Mouse (Mus musculus) urinary bladder, postnatal 14 days (tissue): ENCODE data around the gene Dynlt1f.
A peak's percentile ranks its signal among the peaks of the same experiment; 100 is the strongest.
"Not testable (repeated sequence)": the region's sequence is repeated elsewhere in the genome, so short reads cannot be mapped to it uniquely, and the experiment has no call there.

Experiments used
- DNase-seq: peaks from one replicate; pipeline ENCODE4 v3.0.0; 2021; ENCODE audit warnings: low spot score

Gene Dynlt1f

DNA sequence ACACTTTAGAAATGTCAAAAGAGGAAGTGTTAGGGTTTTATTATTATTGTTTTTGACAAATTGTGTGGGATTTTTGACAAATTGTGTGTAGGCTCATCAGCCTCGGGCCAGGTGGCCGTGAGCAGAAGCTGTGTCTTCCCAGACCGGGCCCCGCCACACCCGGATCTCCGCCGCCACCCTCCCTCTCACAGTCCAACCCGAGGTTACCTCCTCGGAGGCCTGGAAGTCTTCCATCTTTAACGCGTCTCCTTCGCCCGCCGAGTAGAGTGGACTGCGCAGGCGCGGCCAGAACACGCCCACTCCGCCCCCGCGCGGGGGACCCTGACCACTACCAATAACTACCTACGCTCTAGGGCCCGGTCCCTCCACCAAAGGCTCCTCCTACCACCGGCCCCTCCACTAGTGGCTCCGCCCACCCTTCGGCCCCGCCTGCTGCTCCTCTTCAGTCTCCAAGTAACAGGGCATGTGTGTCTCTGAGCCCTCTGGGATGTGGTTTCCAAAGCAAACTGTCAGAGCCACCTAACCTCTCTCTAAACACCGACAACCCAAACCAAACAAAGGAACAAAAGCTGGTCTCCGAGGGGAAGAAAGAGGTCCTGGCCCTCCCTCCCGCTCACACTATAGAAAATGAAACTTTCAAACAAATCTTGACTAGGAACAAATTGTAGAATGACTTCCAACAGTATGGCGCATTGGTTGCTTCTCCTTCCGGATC is at the start of gene Dynlt1f:
Gene Dynlt1f, minus strand, starts transcription at position 334 of the 715 bp plus-strand sequence.
- peak; percentile 63 for DNase-seq

DNA sequence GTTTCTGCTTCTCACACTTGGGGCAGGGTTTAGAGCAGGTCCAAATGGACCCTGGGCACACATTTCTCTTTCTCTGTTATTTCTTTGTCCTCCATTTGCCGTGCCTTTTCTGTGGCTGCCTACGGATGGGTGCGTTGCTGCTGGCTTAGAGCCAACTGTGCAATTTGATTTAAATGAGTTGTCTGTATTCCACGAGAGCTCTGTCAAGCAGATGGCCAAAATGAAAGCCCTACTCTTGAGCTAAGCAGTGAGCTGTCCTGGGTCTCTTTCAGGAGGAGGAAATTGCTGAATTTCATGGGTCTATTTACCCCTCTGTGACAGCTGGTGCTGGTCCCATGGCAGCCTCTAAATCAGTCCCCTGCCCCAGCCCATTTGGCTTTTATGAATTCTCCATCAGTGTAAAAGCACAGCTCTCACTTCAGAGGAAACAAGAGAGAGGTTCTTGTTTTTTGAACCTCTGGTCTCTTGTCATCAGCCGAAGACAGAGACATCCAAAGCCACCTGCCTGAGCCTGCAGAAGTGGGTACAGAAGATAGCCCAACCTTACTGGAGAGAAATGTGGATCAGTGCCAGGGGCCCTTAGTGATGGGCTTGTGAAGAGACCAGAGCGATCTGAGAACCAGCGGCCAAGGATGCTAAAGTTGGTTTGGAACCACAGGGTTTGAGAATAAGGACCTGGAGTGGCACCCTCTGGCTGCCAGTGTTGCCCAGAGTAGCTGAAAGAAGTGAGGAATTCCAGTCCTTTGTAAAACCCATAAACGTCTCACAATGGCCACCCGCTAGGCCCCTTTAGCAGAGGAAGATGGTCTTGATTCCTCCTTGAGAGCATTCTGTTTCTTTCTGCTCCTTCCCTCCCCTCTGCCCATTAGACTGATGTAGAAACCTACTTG is 47.9 kb upstream of the Dynlt1f start:
- DNase-seq: not testable (repeated sequence)

GRCm38 (mm10) chr17:6702625-6703221 is 47.0 kb upstream of the Dynlt1f start:
- DNase-seq: not testable (repeated sequence)

DNA sequence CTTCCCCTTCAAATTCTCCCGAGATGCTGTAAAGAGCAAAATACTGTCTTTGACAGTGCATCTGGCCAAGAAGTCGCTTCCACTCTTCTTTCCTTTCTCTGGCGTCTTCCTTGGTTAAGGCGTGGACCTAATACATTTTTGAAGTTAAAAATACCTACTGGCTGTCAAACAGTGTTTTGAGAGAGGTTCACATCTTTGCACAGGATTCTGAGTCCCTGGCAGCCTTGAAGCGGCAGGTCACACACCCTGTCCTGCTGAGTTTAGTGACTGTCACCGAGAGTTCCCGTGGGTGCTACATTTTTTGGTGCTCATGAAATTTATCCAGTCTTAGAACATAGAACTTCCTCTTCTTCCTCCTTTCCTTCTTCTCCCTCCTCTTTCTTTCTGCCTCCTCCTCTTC is 44.4 kb upstream of the Dynlt1f start:
- not testable (repeated sequence) for DNase-seq

GRCm38 (mm10) chr17:6699502-6699901 is 43.8 kb upstream of the Dynlt1f start:
- not testable (repeated sequence) for DNase-seq

- peak; percentile 58 for DNase-seq
Measured at GRCm38 (mm10) chr17:6697224-6697775, 41.6 kb upstream of the Dynlt1f start.

DNA sequence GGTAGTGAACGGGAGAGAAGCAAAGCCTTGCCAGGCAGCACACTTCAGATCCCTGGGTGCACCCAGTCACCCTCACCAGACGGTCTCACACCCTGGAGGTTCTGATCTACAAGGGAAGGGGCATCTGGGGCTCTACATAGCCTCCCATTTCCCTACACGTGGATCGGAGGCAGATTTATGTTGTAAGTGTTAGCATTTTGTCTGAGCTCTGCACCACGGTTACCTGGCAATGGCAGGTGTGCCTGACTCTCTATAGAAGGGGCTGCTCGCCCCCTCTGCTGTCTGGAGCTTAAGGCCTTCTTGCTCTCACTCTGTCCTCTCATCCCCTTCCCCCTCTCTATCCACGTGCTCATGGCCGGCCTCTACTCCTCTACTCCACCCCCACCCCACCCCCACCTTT is 40.8 kb upstream of the Dynlt1f start:
- DNase-seq: not testable (repeated sequence)

DNA sequence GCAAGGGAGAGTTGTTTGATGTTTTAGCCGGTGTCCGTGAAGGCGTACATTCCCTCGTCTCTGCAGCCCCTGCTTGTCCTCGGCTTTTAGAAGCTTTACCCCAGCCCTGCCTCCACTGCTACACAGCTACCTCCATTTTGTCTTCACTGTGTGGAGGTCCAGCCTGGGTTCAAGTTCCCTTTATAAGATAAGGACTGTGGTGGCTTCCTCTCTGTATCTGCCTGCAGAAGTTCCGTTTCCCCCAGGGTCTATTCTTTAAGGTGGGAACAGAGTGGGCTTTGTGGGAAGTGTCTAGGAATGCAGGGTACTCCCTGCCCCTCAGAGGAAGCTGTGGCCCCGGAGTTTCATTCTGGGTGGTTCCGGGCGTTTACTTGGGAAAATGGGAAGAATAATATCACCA is 40.0 kb upstream of the Dynlt1f start:
- not testable (repeated sequence) for DNase-seq

DNA sequence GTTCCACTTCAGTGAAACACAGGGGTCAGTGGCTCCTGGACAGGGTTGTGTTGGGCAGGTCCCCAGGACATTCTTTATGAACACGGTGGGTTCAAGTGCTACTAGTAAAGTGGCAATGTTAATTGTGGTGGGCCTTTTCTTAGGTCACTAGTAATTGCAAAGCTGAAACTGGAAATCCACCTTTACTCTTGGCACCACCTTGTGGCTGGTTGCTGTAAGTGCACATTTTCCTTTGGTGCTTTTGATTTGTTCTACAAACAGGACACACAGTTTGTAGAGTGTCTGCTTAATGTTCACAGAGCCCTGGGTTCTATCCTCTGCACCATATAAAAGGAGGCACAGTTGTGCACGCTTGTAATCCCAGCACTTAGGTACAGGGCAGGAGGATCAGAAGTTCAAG is 35.9 kb upstream of the Dynlt1f start:
- DNase-seq: peak; percentile 92

GRCm38 (mm10) chr17:6689344-6689743 is 33.6 kb upstream of the Dynlt1f start:
- not testable (repeated sequence) for DNase-seq

GRCm38 (mm10) chr17:6686299-6686971 is 30.7 kb upstream of the Dynlt1f start:
- DNase-seq: not testable (repeated sequence)

GRCm38 (mm10) chr17:6685288-6685818 is 29.7 kb upstream of the Dynlt1f start:
- DNase-seq: peak; percentile 11

DNA sequence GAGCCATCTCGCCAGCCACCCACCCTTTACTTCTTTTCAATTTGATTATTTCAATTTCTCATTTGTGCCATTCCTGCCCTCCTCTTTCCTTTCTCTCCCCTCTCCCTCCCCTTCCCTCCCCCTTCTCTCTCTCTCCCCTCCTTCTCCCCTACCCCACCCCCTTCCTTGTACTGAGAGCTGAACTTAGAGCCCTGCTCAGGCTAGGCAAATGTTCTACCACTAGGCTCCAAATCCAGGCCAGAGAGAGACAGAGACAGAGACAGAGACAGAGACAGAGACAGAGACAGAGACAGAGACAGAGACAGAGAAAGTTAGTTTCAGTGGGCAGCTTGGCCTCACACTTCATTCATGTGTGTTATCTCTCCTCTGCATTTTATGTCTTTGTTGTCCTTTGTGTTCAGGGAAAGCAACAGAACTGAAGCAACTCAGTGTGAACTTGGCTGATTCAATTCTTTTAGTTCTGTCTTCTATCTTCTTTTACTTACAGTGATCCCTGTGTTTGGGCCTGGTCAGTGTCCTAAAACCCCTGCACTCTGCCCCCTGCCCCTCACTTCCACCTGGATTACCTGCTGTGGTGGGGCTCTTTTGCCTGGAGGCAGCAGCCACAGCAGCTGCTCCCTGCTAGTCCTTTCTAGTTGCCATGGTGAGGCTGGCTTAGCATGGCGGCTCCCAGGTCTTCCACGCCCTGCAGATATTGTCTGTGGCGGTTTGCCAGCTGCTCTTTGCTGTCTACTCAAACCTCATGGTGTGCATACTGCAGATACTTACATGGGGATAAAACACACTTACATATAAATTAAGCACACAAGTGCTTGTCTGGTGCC is 29.0 kb upstream of the Dynlt1f start:
- not testable (repeated sequence) for DNase-seq

DNA sequence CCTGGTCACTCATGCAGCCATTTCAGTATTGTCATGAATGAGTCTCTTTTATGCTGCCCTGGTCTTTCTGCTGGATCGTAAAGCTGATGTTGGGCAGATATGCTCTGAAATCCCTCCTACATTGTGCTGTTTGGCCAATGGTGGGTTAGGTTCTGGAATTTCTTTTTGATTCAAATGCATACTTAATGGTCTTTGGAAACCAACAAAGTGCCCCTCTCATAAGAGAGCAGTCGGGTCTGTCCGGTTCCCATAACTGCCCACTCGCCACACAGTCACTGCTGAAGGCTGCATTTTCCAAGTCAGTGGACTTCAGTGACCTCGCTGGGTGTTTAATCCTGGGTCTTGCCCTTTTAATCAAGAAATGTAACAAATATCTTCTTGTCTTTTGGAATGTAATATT is 28.0 kb upstream of the Dynlt1f start:
- DNase-seq: not testable (repeated sequence)

GRCm38 (mm10) chr17:6681721-6682120 is 26.0 kb upstream of the Dynlt1f start:
- DNase-seq: not testable (repeated sequence)

DNA sequence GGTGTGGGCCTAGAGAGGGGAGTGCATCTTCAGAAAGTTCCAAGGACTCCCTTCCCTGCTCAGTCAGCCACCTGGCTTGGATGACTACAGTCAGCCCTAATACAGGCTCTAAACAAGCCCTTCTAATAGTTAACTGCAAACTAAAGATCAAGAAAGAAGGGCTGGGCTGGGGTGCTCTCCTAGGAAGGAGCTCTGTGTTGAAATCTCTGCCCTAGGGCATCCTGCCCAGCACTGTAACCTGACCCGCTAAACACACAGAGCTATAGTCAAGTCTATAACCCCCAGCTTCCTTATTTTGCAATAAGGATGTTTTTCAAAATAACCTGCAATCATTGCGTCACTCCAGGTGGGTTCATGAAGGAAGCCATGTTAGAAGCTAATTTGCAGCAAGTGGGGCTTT is 22.4 kb upstream of the Dynlt1f start:
- DNase-seq: peak; percentile 53

- DNase-seq: peak; percentile 77
Measured at GRCm38 (mm10) chr17:6674297-6674696, 18.6 kb upstream of the Dynlt1f start.

GRCm38 (mm10) chr17:6668522-6668921 is 12.8 kb upstream of the Dynlt1f start:
- DNase-seq: not testable (repeated sequence)

GRCm38 (mm10) chr17:6665389-6665788 is 9.7 kb upstream of the Dynlt1f start:
- DNase-seq: not testable (repeated sequence)

DNA sequence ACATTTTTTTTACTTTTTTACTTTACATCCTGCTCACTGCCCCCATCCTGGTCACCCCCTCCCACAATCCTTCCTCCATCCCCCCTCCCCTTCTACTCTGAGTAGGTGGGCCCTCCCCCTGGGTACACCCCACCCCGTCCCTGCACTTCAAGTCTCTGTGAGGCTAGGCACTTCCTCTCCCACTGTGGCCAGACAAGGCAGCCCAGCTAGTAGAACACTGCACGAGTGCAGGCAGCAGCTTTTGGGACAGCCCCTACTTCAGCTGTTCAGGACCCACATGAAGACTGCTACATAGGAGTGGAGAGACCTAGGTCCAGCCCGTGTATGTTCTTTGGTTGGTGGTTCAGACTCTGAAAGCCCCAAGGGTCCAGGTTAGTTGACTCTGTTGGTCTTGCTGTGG is 7.1 kb upstream of the Dynlt1f start:
- DNase-seq: not testable (repeated sequence)
